Mouse (Mus musculus): ENCODE results near the gene B3galt5.

- TF ChIP-seq CTCF (IDR thresholded peaks at IDR 0.05; ENCODE audit: extremely low read depth, insufficient read depth, low read length) (no peak), POLR2A (IDR thresholded peaks at IDR 0.05; ENCODE audit: extremely low read depth, insufficient read depth, low read length) (no peak)
Observed at GRCm38 (mm10) chr16:96200702-96201028, 34.9 kb upstream of the B3galt5 start.
